Mouse (Mus musculus) left cerebral cortex, adult 18-20 months (tissue): Measurements from ENCODE around the gene Arhgap1. TPM values are rescaled to one million over a fixed set of nuclear protein-coding genes. Genes with fewer than 3 reads are reported as not detected.

ENCODE experiments used
- DNase-seq, 2 experiments: peaks; one replicate each; pipeline ENCODE4 v3.0.0; 2021 to 2022; ENCODE audit warnings: low spot score in 2 of 2, mixed read lengths in 1 of 2
- total RNA-seq, 2 experiments: library from RNA; stranded (reverse); gene quantifications; 2 replicates each; pipeline ENCODE4 v1.2.3; 2021

Arhgap1 gene
- total RNA-seq, 2 experiments from 2014 or later: 67.0 to 67.9 TPM

DNA sequence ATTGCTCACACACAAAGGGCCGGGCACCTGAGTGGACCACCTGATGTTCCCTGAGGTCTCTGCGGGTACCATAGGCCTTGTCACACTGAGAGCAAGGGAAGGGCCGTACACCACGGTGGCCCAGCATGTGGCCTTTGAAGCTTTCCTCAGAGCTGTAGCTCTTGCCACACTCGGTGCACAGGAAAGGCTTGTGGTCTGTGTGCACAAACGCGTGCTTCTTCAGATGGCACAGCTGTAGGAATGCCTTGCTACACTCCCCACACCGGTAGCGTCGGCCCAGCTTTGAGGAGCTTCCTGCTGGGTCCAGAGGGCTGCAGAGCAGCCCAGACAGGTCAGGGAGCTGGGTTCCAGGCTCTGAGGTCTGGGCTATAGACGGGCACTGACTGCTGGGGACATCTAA, 3.8 kb upstream of the Arhgap1 start:
- no peak for DNase-seq

DNA sequence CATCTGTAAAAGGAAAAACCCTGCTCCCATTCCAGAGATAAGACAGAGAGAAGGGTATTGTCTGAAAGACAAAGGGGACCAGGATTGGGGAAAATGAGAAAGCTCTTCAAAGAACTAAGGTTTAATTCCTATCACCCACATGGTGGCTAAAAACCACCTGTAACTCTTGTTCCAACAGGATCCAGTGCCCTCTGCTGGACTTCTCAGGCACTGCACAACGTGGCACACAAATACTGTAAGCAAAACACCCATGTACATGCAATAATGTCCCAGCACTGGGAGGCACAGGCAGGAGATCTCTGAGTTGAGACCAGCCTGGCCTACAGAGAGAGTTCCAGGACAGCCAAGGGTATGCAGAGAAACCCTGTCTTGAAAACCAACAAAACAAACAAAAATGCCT, 2.9 kb upstream of the Arhgap1 start:
- DNase-seq: peak; percentile 43 to 64

DNA sequence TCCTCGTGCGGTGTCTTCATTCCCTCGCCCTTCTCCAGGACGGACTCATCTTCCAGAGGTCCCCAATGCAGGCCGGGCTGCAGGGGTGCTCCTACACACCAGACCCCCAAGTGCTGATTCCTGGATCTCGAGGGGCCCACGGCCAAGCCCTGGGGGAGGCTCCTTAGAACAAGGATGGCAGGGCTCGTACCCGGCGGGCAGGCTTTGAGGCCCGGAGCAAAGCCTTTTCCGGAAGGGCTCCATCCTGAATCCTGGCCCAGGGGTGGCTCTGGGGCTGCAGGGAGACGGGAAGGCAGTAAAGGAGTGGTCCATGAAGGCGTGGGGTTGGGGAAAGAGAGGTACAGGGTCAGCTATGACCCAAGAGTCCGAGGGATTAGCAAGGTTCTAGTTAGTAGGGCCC, 508 bp upstream of the Arhgap1 start:
- DNase-seq: no peak

DNA sequence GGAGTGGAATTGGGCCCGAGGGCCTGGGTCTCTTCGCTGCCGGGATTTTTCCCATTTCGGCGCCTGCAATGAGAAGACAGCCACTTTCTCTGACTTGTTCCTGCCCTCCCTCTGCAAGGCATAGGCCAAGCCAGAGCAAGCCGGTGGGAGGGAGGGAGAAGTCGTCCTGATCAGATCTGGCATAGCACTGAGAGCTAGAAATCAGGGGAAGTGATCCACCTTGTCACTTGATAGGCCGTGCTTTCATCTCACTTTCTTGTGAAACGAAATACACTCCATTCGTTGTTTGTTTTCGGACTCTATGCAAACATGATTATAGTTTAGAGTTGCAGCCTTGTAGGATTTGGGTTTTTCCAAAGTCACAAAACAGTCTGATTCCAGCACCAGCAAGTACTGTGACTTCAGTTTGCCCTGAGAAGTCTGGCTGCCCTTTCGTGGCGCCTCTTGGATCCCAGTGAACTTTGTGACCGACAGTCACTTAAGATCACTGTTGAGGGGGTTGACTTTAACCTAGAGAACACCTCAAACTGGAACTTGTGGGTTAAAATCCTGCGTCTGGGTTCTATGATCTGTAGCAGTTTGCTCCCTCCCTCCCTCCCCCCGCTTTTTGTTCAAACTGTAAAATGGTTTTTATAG, 818 bp downstream of the Arhgap1 start:
- DNase-seq: no peak

DNA sequence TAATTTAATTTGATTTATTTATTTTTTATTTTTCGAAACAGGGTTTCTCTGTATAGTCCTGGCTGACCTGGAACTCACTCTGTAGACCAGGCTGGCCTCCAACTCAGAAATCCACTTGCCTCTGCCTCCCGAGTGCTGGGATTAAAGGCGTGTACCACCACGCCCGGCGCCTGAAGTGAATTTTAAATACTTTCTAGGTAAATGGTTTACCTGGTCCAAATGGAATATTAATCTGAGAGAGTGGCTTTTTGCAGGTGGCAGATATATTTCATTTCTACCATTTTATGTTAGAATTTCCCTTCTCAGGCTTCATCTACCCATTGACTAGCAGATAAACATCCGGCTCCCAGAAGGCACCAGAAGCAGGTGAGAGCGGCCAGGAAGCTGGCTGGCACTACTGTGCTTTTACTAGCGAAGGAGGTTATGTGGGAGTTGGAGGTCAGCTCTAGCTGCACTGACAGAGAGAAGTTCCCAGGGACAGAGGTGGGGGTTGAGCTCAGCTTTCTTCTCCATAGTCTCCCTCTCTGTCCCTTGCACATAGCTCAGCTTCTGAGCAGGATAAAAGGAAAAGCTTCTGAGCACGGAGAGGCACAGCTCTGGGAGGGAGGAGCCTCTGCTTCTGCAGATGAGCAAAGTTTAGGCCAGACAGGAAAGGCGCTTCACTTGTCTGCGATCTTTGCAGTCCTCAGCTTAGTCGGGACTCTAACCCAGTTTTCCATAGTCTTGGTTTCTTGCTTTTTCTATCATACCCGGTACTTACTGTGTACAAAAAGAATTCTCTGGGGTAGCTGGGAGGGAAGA, 2.0 kb downstream of the Arhgap1 start:
- no peak for DNase-seq

DNA sequence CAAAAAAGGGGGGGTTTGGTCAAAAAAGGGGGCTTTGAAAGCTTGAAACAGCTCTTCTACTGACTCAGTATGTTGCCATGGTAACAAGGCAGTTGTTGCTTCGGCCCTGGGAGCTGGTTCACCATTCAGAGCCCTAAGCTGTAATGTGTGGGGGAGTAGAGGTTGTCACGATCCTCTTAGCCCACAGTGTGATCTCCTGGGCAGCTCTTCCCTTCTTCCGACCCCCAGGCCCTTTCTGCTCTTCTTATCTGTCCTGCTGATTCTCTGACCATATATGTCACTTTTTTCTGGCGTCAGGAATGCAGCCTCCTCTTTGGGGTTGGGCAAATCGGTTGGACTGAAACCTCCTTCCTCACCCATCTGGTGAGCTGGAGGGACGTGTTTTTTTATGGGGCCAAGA, 3.2 kb downstream of the Arhgap1 start:
- DNase-seq: peak; percentile 23 to 44

DNA sequence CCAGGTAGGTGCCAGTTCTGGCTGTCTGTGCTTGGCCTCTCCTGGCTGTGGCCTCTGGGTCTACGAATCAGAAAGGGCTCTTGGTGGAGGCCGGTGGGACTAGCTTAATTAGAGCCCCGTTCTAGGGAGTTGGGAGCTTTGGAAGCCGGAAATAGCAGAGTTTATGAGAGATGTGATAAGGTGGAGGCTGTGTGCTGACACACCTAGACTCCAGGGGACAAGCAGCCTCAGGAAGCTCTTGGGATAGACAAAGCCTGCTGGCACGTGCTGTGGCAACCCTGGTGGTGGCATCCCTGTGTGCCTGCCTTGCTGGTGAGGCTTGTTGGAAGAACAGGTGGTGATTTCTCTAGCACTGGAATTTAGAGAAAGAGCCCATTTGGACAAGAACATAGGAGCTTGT, 5.7 kb downstream of the Arhgap1 start:
- DNase-seq: no peak

DNA sequence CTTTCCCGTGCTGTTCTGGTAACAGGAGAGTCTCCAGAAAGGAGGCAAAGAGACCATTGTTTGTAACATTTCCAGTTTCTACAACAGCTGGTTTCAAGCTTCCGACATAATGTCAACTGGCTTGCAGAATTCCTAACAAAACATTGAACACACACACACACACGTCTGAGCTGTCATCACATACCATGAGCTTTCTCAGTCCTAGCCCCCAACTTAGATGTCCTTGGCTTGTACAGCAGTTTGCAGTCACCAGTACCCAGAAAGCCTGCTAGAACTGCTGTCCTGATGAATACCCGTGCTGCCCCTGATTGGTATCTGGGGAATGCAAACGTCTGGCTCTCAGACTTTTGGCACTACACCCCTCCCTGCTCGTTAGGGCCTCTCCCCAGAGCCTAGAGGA, 6.2 kb downstream of the Arhgap1 start:
- DNase-seq: no peak

DNA sequence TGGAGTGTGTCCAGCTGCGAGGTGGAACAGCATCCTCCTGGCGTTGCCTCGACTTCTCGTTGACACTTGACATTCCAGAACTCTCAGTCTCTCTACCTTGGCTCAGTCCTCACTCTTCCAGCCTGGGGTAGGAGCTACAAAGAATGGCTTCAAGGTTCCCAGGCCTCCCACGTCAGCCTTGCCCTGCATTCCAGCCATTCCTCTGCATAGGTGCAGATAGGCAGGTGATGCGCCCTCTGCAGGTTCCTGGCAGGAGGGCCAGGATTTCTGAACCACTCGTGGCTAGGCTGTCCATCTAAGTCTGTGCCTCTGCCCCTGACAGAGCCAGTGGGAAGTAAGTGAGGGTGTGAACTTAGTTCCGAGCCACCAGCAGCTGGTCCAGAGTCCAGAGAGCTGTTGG, 7.1 kb downstream of the Arhgap1 start:
- DNase-seq: no peak

DNA sequence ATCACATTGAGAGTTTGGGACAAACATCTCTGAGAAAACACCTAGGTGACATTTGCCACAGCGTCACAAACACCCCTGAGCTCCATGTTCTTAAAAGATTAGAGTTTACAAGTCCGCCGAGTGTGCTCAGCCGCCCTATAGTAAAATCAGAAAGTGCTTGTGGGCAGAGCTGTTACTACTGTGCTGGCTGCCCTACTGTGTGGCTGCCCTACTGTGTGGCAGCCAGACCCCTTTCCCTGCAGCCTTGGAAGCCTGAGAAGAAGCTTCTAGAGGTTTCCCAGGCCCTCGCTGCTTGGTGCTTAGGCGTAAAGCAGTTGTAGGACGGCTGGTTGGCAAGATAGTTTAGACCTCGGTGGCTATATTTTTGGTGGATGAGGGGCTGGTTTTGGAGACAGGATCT, 10.0 kb downstream of the Arhgap1 start:
- DNase-seq: no peak

DNA sequence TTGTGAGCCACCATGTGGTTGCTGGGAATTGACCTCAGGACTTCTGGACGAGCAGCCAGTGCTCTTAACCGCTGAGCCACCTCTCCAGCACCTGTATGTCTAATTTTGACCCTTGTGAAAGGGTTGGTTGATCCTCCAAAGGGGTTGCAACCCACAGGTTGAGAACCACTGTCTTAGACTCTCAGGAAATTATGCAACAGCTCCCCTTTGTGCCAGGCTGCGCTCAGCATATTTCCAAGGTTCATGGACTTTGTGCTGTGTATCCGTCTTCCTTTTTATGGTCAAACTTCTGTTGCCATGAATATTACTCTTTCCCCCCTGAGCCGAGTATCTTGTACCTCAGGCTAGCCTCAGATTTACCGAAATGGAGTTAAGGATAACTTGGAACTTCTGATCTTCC, 11.3 kb downstream of the Arhgap1 start:
- DNase-seq: no peak

DNA sequence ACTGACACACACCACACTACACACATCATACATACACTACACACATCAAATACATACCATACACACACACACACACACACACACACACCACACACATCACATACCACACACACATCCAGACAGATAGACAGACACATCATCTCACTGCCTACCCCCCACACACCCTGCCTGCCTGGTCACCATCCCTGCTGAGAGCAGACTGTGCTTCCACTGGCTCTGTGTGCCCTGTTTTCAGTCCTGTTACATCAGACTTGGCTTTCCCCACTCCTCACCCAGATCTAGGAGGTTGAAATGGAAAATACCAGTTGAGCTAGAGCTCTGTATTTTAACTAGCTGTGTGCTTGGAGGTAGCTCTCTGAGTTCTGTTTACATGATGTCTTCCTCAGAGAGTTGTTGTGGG, 15.1 kb downstream of the Arhgap1 start:
- no peak for DNase-seq

DNA sequence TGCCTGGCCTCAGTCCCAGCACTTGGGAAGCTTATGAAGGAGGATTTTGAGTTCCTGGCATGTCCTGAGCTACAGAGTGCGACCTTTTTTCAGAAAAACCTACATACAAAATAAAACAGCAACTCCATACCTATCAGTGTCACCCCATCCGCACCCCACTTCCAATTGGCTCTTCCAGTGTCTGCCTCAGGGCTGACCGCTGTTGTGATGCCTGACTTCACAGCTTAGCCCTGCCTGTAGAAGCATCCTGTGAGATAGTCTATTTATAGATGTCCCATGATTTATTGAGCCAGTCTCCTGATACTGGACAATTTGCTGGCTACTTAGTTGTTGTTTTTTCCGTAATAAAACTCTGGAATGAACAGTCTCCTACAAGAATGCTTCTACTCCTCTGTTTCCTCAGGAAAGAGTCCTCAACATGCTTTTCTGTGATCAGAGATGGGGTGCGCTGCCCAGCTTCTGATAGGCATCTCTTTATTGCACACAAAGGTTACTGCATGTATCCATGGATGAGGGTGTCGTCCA, 16.8 kb downstream of the Arhgap1 start:
- DNase-seq: no peak

DNA sequence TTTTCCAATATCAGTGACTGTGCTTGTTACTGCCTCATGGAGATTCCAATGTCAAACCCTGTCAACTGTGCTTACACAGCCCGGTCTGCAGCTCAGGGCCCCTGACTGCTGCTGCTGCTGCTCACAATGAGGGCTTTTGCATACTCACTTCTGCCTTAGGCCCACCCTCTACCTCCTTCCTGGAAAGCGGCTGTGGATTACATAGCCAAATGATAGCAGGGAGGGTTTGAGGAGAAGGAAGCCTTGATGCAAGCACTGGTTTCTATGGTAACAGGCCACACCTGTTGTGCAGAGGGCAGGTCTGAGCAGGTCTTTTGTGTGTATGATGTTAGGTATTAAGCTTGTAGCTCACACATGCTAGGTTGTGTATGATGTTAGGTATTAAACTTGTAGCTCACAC, 18.1 kb downstream of the Arhgap1 start:
- DNase-seq: no peak

DNA sequence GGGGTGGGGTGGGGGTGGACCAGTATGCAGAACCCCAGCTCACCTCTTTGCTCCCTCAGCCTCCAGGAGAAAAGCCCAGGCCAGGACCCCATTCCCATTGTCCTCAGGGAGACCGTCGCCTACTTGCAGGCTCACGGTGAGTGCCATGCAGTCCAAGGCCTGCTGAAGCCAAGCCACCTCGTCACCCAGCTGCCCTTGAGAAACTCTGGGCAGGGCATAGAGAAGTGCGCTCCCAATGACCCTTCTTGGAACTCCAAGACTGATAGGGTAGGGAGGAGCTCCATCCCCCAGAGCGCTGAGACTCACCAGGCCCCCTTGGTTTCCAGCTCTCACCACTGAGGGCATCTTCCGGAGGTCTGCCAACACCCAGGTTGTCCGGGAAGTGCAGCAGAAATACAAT, 19.7 kb downstream of the Arhgap1 start:
- no peak for DNase-seq

DNA sequence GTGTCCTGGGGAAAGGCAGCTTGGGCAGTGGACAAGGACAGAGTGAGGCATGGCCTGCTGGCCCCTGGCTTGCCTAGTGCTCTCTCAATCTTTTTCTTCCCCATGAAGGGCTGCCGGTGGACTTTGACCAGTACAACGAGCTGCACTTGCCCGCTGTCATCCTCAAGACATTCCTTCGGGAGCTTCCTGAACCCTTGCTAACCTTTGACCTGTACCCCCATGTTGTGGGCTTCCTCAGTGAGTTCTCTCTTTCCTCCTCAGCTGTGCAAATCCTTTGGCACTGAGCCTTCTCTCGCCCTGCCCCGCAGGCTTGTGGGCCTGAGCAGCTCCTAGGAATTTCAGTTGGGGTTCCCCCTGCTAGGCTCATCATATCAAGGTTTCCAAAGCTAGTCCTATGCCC, 20.4 kb downstream of the Arhgap1 start:
- no peak for DNase-seq

DNA sequence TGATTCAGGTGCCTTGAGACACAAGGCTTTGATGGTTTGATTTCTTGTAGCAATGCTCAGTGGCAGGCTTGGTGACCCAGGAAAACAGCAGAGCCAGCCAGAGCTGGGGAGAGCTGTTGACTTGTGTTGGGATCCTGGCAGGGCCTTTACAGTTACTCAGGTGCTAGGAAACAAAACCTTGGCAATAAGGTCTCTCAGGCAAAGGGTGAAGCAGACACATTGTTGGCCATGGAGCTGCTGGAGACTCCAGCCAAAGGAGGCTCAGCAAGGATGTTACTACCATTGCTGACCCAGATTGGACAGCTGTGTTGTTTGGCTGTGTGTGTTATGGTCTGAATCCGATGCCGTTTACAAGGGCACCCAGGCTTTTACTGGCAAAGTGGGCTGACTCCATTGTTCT, 23.9 kb downstream of the Arhgap1 start:
- DNase-seq: no peak

DNA sequence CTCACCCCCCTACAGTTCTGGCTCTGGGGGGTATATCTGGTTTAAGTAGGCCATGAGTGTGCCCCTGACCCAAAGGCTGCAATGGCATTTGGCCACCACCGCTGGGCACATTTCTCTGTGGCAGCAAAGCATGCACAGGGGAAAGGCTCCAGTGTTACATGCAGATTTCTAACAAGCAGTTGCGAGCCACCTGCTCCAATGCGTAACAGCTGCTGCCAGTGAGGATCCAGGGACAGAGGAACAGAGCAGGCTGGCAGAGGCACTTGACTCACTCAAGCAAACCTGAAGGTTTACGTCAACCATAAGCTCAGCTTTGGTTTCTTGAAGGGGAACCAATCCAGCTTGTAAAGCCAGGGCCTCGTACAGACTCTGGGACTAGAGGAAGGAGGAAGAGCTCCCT, 25.2 kb downstream of the Arhgap1 start:
- DNase-seq: peak; percentile 41 to 43

DNA sequence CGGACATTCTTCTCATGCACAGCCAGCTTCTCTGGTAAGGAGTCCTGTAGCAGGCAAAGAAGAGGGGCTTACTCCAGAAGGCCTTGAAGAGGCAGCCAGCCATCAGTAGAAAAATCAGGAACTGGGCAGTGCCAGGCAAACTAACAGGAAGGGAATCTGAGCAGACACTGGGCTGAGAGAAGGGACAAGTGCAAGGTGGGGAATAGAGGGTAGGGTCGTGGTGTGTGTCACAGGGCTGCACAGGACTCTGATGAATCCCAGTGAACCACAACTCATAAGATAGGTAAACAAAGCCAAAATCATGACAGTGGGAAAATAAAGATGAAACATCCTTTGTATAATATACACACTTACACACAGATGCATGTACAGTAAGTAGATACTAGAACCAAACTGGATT, 26.8 kb downstream of the Arhgap1 start:
- no peak for DNase-seq

DNA sequence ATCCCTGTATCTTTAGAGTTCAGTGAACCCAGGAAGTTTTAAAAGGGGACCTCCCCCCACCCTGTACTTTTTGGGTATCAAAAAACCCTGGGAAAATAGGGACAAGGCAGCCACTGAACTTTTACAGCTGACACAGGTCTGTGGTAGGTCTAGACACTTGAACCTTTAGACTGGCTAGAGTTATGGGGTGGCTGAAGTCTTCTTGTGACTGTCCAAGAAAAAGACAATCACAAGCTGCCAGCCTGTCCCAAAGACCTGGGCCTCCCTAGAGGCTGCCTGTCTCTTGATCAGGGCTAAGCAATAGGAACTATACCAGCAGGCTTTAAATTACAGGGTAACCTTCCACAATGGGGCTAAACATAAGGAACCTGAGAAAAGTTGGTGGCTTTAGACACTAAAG, 27.3 kb downstream of the Arhgap1 start:
- DNase-seq: no peak

DNA sequence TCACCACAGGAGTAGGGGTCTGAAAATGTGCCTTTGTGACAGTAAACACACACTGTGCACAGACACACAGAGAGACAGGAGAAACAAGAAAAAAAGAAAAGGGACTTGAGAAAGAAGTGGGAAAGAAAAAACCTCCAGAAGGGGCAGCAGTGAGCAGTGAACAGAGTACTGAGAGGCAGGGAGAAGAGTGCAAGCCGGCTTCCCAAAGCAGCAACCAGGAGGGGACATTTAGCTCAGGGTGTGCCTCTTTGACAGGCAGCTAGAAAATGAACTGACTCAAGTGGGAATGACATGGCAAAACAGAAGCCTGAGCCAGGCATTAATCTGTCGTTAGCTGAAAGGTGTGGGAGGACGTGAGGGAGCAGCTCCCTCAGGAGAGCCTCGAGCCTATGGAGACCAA, 33.2 kb downstream of the Arhgap1 start:
- peak; percentile 70 to 78 for DNase-seq

DNA sequence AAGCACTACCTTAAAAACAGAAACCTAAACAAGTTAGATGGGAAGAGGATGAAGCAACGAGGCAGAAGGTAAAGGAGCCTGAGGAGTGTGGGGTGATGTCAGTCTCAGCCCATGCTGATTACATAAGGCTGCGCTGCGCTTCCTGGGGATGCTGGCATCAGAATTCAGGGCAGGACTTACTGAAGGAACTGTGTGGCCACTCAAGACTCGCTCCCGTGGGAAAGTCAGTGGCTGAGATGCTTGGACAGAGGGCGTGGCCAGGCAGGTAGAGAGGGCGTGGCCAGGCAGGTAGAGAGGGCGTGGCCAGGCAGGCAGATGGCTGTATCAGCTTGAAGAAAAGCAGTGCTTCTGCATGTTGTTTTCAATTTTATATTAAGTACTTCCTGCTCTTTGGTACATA, 34.3 kb downstream of the Arhgap1 start:
- no peak for DNase-seq

DNA sequence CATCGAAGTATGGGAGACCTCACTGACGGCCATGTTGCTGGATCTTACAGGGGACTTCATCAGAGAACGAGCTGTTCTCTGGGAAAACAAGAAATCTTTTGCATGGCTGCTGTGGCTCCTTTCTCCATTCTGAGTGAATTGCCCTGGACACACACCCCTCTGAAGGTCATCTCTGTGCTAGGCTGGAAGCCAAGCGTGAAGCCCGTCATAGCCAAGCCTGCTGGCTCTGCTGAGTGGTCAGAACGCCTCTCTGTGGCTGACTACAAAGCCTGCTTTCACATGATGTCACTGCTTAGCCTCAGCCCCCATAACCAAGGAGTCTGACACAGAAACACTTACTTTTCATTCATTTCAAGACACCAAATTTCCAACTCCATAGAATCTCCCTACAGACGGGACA, 39.8 kb downstream of the Arhgap1 start:
- DNase-seq: peak in 1 of 2 experiments; percentile 29
